Mouse (Mus musculus) cerebellum, adult 2 months (tissue): ENCODE results near the gene Ttn.

Experiments used
- CTCF ChIP-seq: fragments of 200-500 bp; IDR thresholded peaks from 2 replicates; pipeline ENCODE4 v1.5.1; 2011; ENCODE audit warnings: low read depth, mild to moderate bottlenecking, control low read depth, low read length, moderate library complexity, borderline replicate concordance; ENCODE audit not compliant: insufficient read depth
- POLR2A ChIP-seq: fragments of 200-500 bp; IDR thresholded peaks from 2 replicates; pipeline ENCODE4 v1.6.1; 2011; ENCODE audit warnings: low read length, control low read depth, borderline replicate concordance; ENCODE audit not compliant: insufficient read depth

DNA sequence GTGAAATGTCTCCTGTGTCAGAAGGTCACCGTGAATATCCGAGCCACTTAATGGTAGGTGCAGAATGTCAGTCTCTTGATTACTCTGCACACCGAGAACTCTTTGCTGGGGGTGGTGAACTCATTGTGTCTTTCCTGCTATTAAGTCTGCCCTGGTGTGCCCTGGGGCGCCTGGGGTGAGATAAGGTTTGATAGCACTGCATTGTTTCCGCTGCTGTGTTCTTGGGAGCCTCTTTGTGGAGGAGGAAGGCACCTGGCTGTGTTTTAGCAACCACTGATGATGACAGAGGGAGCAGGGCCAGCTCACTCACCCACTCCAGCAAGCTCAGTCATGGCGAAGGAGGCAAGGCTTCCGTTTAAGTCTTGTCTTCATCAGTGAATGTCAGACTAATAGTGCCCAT is 294.2 kb downstream of the Ttn start:
- TF ChIP-seq CTCF (no peak), POLR2A (no peak)
